Mouse (Mus musculus): ENCODE results near the gene Gck. TPM values are rescaled to one million over a fixed set of nuclear protein-coding genes. Genes with fewer than 3 reads are reported as not detected.

The Gck gene
- total RNA-seq, 1 experiment from 2014 or later = not detected

DNA sequence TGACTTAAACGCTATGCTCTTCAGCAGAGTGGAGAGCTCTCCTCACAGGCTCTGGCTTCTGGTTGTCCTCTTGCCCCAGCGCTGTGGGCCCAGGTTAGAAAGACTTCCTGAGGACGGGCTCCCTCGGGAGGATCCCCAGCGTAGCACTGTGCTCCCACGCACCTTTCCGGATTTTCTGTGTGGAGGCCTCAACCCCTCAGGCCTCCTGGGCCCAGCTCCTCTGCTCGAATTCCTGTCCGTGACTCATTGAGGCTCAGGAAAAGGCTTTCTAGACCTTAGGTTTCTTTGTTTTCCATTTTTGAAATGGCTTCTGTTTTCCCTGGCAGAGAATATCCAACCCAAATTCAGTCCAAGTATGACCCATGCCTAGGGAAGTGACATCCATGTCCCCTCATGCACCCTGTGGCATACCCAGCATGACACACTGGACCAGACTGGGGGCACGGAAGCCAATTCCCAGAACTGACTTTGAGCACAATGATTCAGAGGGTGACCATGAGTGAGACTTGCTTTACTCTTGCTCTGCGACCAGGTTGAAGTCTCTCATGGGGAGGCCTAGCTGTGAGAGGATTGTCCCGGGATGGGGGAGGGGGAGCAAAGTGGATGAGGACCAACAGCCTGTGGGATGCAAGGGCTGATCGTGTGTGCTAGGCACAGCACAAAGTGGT lies 89.9 kb downstream of the Gck start:
- ATAC-seq (replicated peaks; ENCODE audit: insufficient number of reproducible peaks, low FRiP score, low TSS enrichment, poor library complexity, severe bottlenecking) = no peak

DNA sequence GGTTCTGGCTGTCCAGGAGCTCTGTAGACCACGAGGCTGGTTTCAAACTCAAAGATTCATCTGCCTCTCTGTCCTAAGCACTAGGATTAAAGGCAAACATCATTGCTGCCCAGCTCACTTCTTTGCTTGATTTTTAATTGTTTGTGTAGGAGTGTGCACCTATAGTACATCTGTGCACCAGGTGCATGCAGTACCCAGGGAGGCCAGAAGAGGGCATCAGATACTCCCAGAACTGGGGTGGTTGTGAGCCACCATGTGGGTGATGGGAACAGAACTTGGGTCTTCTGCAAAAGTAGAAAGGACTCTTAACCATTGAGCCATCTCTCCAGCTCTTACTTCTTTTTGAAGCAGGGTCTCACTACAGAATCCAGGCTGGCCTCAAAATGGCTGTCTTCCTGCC lies 91.2 kb downstream of the Gck start:
- ATAC-seq (replicated peaks; ENCODE audit: insufficient number of reproducible peaks, low FRiP score, low TSS enrichment, poor library complexity, severe bottlenecking) = no peak

DNA sequence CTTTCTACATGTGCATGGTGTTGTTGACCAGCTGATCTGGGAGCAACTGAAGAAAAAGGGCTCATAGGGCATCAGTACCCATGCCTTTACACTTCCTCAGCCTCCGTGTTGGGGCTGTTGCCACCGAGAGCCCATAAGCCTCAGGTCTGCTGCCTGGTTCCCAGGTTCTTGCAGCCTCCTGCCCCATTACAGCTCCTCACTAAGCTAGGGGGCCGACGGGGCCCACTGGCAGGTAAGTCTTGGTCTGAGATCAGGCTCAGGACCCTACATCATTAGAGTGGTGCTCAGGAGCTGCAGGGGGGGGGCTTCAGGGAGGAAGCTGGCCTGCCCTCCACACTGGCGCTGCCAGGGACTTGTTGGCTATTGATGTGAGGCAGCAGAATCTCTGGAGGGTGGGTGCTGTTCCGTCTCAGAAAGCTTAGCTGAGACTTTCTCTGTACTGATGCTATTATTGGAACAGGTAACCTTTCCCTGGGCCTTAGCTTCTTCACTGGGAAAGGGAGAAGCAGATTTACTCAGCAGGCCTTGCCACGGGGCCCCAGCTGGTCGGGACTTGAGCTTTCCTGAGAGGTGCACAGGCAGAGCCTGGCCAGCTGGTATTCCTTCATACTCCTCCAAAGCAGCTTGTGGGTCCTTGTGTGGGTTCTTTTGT lies 93.3 kb downstream of the Gck start:
- no peak for ATAC-seq (replicated peaks; ENCODE audit: insufficient number of reproducible peaks, low FRiP score, low TSS enrichment, poor library complexity, severe bottlenecking)

DNA sequence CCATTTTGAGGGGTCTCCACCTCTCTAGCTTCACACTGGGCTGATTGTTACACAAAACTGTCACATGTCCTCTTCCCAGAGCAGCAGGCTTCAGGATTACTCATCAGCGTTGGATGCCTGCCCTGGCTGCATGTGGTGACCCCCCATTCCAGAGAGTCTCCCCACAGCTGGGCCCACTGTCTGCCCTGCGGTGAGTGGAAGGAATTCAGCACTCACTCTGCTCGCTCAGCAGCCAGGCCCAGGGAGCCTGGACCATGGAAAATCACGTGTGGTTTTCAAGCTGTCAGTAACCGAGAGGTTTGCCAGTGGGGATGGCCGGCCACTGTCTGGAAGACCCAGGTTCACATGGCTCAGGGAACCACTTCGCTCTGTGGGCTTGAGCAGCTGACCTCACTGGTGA lies 94.0 kb downstream of the Gck start:
- no peak for ATAC-seq (replicated peaks; ENCODE audit: insufficient number of reproducible peaks, low FRiP score, low TSS enrichment, poor library complexity, severe bottlenecking)

DNA sequence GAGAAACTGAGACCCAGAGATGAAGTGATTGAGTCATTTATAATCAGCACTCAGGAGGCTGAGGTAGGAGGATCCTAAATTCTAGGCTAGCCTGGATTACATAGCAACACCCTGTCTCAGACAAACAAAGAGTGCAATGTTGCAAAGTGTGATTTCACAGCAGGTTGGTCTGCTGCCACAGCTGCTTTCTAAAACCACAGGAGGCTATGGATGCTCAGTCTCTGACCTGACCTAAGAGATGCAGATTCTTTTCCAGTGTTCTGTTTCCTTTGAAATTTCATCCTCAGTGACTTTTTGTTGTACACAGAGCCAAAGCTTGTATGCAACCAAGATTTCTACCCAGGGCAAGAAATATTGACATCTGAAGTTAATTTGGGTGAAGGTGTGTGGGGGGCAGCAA lies 94.4 kb downstream of the Gck start:
- no peak for ATAC-seq (replicated peaks; ENCODE audit: insufficient number of reproducible peaks, low FRiP score, low TSS enrichment, poor library complexity, severe bottlenecking)

DNA sequence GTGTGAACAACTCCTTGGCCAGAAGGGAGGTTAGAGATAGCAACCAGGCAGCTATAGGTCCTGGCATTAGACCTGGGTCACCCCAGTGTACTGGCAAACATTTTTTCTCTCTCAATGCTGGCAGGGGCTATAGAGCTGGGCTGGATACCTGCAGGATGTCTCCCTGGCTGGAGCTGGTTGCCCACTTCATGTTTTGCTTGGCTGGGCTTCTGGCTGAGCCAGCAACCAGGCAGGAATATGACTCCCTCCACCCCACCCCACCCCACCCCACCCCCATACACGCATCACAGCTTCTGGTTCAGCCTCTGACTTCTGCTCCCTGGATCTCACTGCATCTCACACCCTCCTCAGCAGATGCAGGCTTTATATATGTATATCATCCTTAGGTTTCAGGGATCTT lies 97.6 kb downstream of the Gck start:
- ATAC-seq (replicated peaks; ENCODE audit: insufficient number of reproducible peaks, low FRiP score, low TSS enrichment, poor library complexity, severe bottlenecking) = no peak

DNA sequence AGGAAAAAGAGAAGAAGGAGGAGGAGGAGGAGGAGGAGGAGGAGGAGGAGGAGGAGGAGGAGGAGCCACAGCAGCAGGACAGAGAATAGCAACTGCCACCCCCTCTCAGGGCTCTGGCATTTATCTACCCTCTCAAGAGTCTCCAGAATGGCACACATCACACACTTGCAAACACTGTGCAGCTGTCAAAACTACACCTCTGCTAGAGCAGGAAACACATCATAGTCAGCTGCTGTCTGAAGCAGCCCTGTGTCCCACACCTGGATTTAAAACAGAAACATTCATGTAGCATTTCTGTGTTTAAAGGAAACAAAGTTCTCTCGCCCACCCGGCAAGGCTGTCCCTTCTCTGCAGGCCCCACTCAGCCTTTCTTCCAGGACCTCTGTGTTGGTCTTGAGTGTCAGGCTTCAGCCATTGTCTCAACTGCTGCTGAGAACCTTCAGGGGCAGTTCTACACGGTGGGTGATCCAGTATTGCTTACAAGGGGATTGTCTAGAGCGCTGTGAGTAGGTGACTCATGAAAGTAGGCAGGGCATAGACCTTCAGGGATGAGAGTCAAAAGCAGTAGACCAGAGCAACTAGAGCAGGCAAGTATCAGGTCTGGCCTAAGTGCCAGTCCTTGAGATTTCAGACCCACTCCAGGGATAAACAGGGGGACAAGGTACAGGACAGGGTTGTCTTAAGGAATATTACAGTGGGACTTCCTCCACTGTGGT lies 98.7 kb downstream of the Gck start:
- ATAC-seq (replicated peaks; ENCODE audit: insufficient number of reproducible peaks, low FRiP score, low TSS enrichment, poor library complexity, severe bottlenecking) = no peak

Other genes starting within 250 kb of the Gck start
- 29.1 to 47.5 TPM (median 33.5 TPM) in 3 replicates for gene Mrps24, start 234.4 kb downstream of the Gck start, total RNA-seq (2017)
- gene Urgcp, start 187.7 kb downstream of the Gck start, total RNA-seq (2017) = 7.2 to 13.7 TPM (median 10.5 TPM) in 3 replicates
- gene Dbnl, start 161.6 kb downstream of the Gck start, total RNA-seq (2017) = 164 to 214 TPM (median 184 TPM) in 3 replicates
- 6.4 TPM in 1 of 3 replicates, not detected in the others for gene Pgam2, start 146.3 kb downstream of the Gck start, total RNA-seq (2017)
- 14.6 to 18.6 TPM (median 17.2 TPM) in 3 replicates for gene Polm, start 112.1 kb downstream of the Gck start, total RNA-seq (2017)
- not detected in 3 replicates for gene Aebp1, start 88.1 kb downstream of the Gck start, total RNA-seq (2017)
- gene Pold2, start 71.8 kb downstream of the Gck start, total RNA-seq (2017) = 7.0 to 17.2 TPM (median 15.4 TPM) in 3 replicates
- gene Myl7, start 51.3 kb downstream of the Gck start, total RNA-seq (2017) = not detected in 3 replicates
- 45.7 to 57.4 TPM (median 56.8 TPM) in 3 replicates for gene Ykt6, start 5.6 kb upstream of the Gck start, total RNA-seq (2017)
- gene Camk2b, start 116.3 kb upstream of the Gck start, total RNA-seq (2017) = 8.3 to 21.9 TPM (median 14.9 TPM) in 3 replicates
- 0.85 to 2.3 TPM (median 1.9 TPM) in 3 replicates for gene A730071L15Rik, start 249.9 kb upstream of the Gck start, total RNA-seq (2017)

All from monocyte, adult 5-6 weeks (primary cell).